Mouse (Mus musculus) embryonic facial prominence, embryonic 15.5 days (tissue): ENCODE results near the gene Rfng. TPM values are rescaled to one million over a fixed set of nuclear protein-coding genes. Genes with fewer than 3 reads are reported as not detected.
"Not testable (repeated sequence)": the region's sequence is repeated elsewhere in the genome, so short reads cannot be mapped to it uniquely, and the experiment has no call there.

Source experiments
- ATAC-seq: fragments of 200-750 bp; cut with Nextera tagmentation; 2 replicates; pipeline ENCODE4 v1.8.0; 2017; ENCODE audit warnings: low read depth, moderate TSS enrichment; ENCODE audit not compliant: insufficient number of reproducible peaks, low FRiP score, low TSS enrichment
- H3K27ac ChIP-seq: fragments of 300-500 bp; sonication (generic); replicated peaks from 2 replicates; pipeline ENCODE4 v1.5.1; 2015; ENCODE audit warnings: mild to moderate bottlenecking, inconsistent platforms
- H3K27me3 ChIP-seq: fragments of 300-500 bp; sonication (generic); 2 replicates; pipeline ENCODE4 v1.6.1; 2015; ENCODE audit warnings: inconsistent platforms
- H3K36me3 ChIP-seq: fragments of 300-500 bp; sonication (generic); 2 replicates; pipeline ENCODE4 v1.6.1; 2015; ENCODE audit warnings: mild to moderate bottlenecking, inconsistent platforms
- H3K4me1 ChIP-seq: fragments of 300-500 bp; sonication (generic); 2 replicates; pipeline ENCODE4 v1.6.1; 2015; ENCODE audit warnings: inconsistent platforms
- H3K4me2 ChIP-seq: fragments of 300-500 bp; sonication (generic); replicated peaks from 2 replicates; pipeline ENCODE4 v1.6.1; 2015; ENCODE audit warnings: mild to moderate bottlenecking, inconsistent platforms
- H3K4me3 ChIP-seq: fragments of 300-500 bp; sonication (generic); replicated peaks from 2 replicates; pipeline ENCODE4 v1.5.1; 2015; ENCODE audit warnings: mild to moderate bottlenecking, inconsistent platforms
- H3K9ac ChIP-seq: fragments of 300-500 bp; sonication (generic); 2 replicates; pipeline ENCODE4 v1.6.1; 2015; ENCODE audit warnings: inconsistent platforms
- H3K9me3 ChIP-seq: fragments of 300-500 bp; sonication (generic); replicated peaks from 2 replicates; pipeline ENCODE4 v1.6.1; 2016; ENCODE audit warnings: inconsistent platforms
- WGBS: fragments of 180-500 bp; shearing (Covaris S2); methylation state at CpG from one replicate; pipeline ENCODE4 v1.1.7; 2015; 5-methylcytosine and 5-hydroxymethylcytosine counted together
- polyA plus RNA-seq: library from polyadenylated mRNA; unstranded; fragments of >200 nt; fragmentation: Nextera tagmentation; extraction: Ambion mirVana; gene quantifications from 2 replicates; pipeline ENCODE4 v1.2.1, GENCODE M21; 2015

Gene Rfng
- polyA plus RNA-seq, 1 experiment from 2014 or later = 62.0 TPM

- no peak for ATAC-seq
- Histone ChIP-seq H3K4me3 (no peak overlapping the region), H3K27ac (no peak overlapping the region), H3K36me3 (peaks cover 84% of the 10 kb centered on the region), H3K4me1 (peaks cover 18% of the 10 kb centered on the region), H3K27me3 (no peaks in the 10 kb centered on the region), H3K4me2 (no peak overlapping the region), H3K9me3 (no peaks in the 10 kb centered on the region), H3K9ac (no peak overlapping the region)
- 90% methylated on average over 3 of the region's 3 CpGs for WGBS
Measured at GRCm38 (mm10) chr11:120789810-120790209, 5.8 kb upstream of the Rfng start.

DNA sequence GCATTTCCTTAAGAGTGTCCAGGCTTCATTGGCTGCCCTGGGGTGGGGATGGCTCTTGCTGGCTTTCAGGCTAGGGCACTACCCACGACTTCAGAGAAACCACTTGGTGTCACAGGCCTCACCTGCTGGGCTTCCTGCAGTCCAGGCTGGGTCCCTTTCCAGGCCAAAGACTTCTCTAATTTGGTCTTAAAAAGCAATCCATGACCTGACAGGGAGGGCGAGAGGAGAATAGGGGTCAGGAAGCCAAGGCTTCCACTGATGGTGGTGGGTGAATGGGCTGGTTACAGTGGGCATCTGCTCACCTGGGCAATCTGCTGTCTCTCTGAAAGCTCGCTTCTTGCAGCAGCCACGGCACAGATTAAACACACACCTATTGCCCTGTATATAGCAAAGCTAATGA lies 5.3 kb upstream of the Rfng start:
- Histone ChIP-seq H3K9ac (no peak overlapping the region), H3K9me3 (no peaks in the 10 kb centered on the region), H3K4me1 (peaks cover 15% of the 10 kb centered on the region), H3K27ac (no peak overlapping the region), H3K36me3 (peaks cover 80% of the 10 kb centered on the region), H3K4me3 (no peak overlapping the region), H3K27me3 (no peaks in the 10 kb centered on the region), H3K4me2 (no peak overlapping the region)
- ATAC-seq = no peak
- 79% methylated on average over 4 of the region's 4 CpGs for WGBS

GRCm38 (mm10) chr11:120788460-120788859 lies 4.5 kb upstream of the Rfng start:
- H3K27ac ChIP-seq, H3K9ac ChIP-seq, H3K9me3 ChIP-seq, H3K27me3 ChIP-seq, H3K4me3 ChIP-seq, ATAC-seq, H3K4me2 ChIP-seq: not testable (repeated sequence)
- H3K4me1 ChIP-seq = peaks cover 14% of the 10 kb centered on the region
- H3K36me3 ChIP-seq = peaks cover 71% of the 10 kb centered on the region
- 82% methylated on average over 9 of the region's 10 CpGs for WGBS

GRCm38 (mm10) chr11:120785145-120785544 lies 1.1 kb upstream of the Rfng start:
- no peak for ATAC-seq
- Histone ChIP-seq H3K4me2 (peak overlapping the region; percentile 85), H3K27ac (no peak overlapping the region), H3K36me3 (peaks cover 47% of the 10 kb centered on the region), H3K27me3 (no peaks in the 10 kb centered on the region), H3K9ac (peak overlapping the region; percentile 86), H3K4me1 (peaks cover 22% of the 10 kb centered on the region), H3K4me3 (peak overlapping the region; percentile 94), H3K9me3 (no peaks in the 10 kb centered on the region)
- 30% methylated on average over 9 of the region's 9 CpGs for WGBS

DNA sequence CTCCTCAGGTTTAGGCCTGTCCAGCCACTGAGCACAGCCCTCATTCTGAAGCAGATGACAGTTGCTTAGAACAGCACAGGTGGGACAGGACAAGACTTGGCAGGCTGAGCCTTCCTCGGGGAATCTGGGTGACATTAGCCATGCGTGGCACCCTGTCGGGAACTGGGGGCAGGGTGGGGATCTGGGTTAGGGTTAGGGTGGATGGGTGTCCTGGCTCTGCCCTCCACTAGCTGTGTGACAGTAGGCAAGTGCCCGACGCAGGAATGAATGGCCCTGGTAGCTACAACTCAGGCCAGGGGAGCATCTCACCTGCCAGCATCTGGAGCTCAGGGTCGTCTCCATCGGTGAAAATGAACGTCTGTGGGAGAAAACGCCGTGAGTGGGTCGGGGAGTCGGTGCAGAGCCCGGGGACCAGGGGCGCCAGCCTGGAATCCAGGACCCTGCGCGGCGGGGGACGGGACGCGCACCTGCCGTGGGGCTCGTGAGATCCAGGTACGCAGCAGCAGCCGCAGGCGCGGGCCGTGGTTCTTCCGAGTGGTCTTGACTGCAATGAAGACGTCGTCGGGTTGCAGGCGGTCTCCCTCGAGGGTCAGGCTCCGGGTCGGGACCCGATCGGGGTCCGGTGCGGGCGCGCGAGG lies 462 bp downstream of the Rfng start:
- Histone ChIP-seq H3K4me3 (peak overlapping the region; percentile 94), H3K27me3 (no peaks in the 10 kb centered on the region), H3K27ac (peak overlapping the region; percentile 83), H3K36me3 (peaks cover 34% of the 10 kb centered on the region), H3K9me3 (no peaks in the 10 kb centered on the region), H3K4me2 (peak overlapping the region; percentile 85), H3K9ac (peak overlapping the region; percentile 86), H3K4me1 (peaks cover 22% of the 10 kb centered on the region)
- 2% methylated on average over 42 of the region's 42 CpGs for WGBS
- ATAC-seq = no peak

DNA sequence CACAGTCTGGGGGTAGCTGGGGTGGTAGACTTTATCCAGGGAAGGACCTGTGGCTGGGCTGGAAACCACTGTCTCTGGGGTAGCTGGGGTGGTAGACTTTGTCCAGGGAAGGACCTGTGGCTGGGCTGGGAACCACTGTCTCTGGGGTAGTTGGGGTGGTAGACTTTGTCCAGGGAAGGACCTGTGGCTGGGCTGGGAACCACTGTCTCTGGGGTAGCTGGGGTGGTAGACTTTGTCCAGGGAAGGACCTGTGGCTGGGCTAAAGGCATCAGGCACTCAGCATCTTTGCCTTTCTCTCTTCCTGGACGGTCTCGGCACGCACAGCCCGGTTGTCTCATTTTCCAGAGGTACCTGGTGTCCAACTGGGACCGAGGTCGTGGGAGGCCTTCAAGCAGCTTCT lies 2.6 kb downstream of the Rfng start:
- not testable (repeated sequence) for H3K27ac ChIP-seq, H3K4me2 ChIP-seq, H3K9me3 ChIP-seq, H3K9ac ChIP-seq, H3K27me3 ChIP-seq, ATAC-seq, H3K4me3 ChIP-seq
- Histone ChIP-seq H3K4me1 (peaks cover 24% of the 10 kb centered on the region), H3K36me3 (peaks cover 13% of the 10 kb centered on the region)
- WGBS = 94% methylated on average over 6 of the region's 6 CpGs

DNA sequence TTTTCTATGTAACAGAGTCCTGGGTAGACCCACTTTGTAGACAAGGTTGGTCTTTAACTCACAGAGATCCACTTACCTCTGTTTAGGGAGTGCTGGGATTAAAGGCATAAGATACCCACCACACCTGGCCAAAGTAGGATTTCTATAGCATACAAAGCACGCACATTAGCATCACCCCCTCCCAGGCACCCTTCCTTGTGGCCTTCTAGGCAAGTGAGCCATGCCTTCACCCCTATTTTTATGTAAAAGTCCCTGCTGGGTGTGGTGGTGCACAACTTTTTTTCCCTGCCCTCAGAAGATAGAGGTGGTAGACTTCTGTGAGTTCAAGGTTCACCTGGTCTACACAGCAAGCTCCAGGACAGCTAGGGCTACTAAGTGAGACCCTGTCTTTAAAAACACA lies 4.1 kb downstream of the Rfng start:
- H3K9me3 ChIP-seq = no peaks in the 10 kb centered on the region
- no peak overlapping the region for H3K9ac ChIP-seq
- no peak overlapping the region for H3K4me3 ChIP-seq
- no peak overlapping the region for H3K27ac ChIP-seq
- ATAC-seq = no peak
- peaks cover 21% of the 10 kb centered on the region for H3K4me1 ChIP-seq
- no peak overlapping the region for H3K4me2 ChIP-seq
- WGBS = 88% methylated on average over 1 of the region's 1 CpGs
- H3K27me3 ChIP-seq = no peaks in the 10 kb centered on the region
- peaks cover 9% of the 10 kb centered on the region; the same call in 1 of the 2 replicates for H3K36me3 ChIP-seq

GRCm38 (mm10) chr11:120777123-120777522 lies 6.9 kb downstream of the Rfng start:
- H3K36me3 ChIP-seq = peaks cover 9% of the 10 kb centered on the region; the same call in 1 of the 2 replicates
- no peaks in the 10 kb centered on the region for H3K9me3 ChIP-seq
- H3K4me3 ChIP-seq = no peak overlapping the region
- H3K4me2 ChIP-seq = no peak overlapping the region
- H3K9ac ChIP-seq = no peak overlapping the region
- ATAC-seq = no peak
- no peaks in the 10 kb centered on the region for H3K27me3 ChIP-seq
- H3K27ac ChIP-seq = no peak overlapping the region
- H3K4me1 ChIP-seq = peaks cover 9% of the 10 kb centered on the region
- WGBS = 22% methylated on average over 6 of the region's 6 CpGs

DNA sequence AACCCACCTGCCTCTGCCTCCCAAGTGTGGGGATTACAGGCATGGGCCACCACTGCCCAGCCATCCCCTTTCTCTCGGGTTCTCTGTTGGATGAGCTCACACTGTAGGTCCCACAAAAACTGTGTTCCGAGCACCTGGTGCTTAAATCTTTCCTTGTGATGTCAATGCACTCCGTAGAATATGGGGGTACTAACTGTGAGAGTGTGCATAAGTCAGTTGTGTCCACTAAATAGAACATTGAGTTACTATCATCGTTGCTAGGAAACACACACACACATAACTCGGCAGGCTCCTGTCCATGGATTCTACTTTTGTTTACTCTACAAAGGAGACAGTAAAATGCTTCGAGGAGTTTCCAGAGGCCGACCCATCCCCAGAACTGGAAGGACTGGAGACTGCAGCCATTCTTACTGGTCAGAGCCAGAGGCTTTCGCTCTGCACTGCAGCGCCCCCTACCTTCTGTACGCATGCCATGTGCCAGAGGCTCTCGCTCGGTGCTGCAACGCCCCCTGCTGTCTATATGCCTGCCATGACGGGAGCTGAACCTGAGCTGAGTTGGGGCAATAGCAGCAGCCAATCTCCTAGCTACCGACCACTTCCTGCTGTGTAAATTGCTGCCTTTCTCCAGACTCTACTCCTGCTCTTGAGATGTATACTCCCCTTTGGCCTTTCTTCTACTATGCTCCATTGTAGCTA lies 8.1 kb downstream of the Rfng start:
- ATAC-seq = peak; percentile 86
- H3K4me2 ChIP-seq = no peak overlapping the region

GRCm38 (mm10) chr11:120773463-120774190 lies 10.4 kb downstream of the Rfng start:
- 71% methylated on average over 7 of the region's 7 CpGs for WGBS
- no peak overlapping the region for H3K9ac ChIP-seq
- ATAC-seq = no peak
- no peak overlapping the region for H3K27ac ChIP-seq
- H3K9me3 ChIP-seq = no peaks in the 10 kb centered on the region
- no peaks in the 10 kb centered on the region for H3K36me3 ChIP-seq
- no peak overlapping the region for H3K4me2 ChIP-seq
- peaks cover 9% of the 10 kb centered on the region for H3K4me1 ChIP-seq
- H3K4me3 ChIP-seq = no peak overlapping the region
- no peaks in the 10 kb centered on the region for H3K27me3 ChIP-seq

More for the DNA sequence above, 8.1 kb downstream of the Rfng start:
- H3K9me3 ChIP-seq = no peaks in the 10 kb centered on the region
- WGBS = 26% methylated on average over 15 of the region's 15 CpGs
- H3K4me1 ChIP-seq = peaks cover 9% of the 10 kb centered on the region
- no peak overlapping the region for H3K27ac ChIP-seq
- no peak overlapping the region for H3K9ac ChIP-seq
- H3K27me3 ChIP-seq = no peaks in the 10 kb centered on the region
- no peak overlapping the region for H3K4me3 ChIP-seq
- H3K36me3 ChIP-seq = 0 out of 2 replicates have a peak, but pooled peaks cover 4% of the 10 kb centered on the region

DNA sequence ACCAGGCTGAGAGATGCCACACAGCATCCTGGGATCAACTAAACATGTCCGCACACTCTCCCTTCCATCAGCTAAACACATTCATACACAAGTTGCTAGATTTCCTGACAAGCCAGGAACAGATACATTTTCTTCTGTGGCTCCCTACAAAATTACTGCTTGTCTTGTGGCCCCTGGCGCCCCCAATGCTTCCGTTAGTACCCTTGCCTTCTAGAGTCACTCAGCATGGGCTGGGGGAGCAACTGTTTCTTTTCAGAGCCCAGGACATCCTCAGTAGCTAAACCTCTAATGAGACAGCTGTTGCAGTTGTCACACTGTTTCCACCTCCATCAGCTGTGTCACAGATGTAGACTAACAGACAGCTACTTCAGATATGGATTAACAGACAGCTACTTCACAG lies 11.3 kb downstream of the Rfng start:
- H3K27ac ChIP-seq = no peak overlapping the region
- no peak overlapping the region for H3K9ac ChIP-seq
- no peaks in the 10 kb centered on the region for H3K36me3 ChIP-seq
- H3K4me2 ChIP-seq = no peak overlapping the region
- 80% methylated on average over 3 of the region's 3 CpGs for WGBS
- no peaks in the 10 kb centered on the region for H3K9me3 ChIP-seq
- peaks cover 9% of the 10 kb centered on the region for H3K4me1 ChIP-seq
- no peaks in the 10 kb centered on the region for H3K27me3 ChIP-seq
- no peak for ATAC-seq
- H3K4me3 ChIP-seq = no peak overlapping the region
